Comparison of ENCODE assay signal across 29 mouse cellular contexts in the genomic region with DNA sequence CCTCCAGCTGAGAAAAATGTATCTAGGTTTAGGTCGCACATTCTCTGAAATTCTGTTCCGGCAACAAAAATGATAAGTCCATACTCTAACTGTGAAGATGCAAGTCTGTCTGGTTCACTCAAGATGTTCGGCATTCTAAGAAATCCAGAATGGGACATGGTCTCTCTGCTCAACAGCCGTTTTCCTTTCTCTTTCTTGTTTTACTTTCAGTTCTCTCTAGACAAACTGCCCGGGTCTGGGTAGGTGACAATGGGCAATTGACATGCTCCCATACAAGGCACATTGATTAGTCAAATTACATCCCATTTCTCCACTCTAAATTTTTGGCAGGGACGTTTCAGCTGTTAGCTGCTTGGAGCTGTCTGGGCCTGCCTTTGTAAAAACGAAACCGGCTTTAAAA. TPM values are rescaled to one million over a fixed set of nuclear protein-coding genes. Genes with fewer than 3 reads are reported as not detected.
DNase-seq lines count a peak whose midpoint lies in the region; TF ChIP-seq lines count a peak whose summit lies in the region.
"Had no signal": no experiment of that assay in that cellular context is flagged by ENCODE, and none has a peak within 500 bp of the region (broad histone marks: within the 10 kb centered on the region; RNA-seq: fewer than 3 reads in every experiment).

No protein-coding gene starts in this region.

- in situ Hi-C loops in CH12.LX (cut with MboI; ENCODE audit: low pct_ligation_motif_present, low pct_unique_long_range_greater_than_20kb, low sequenced_read_pairs), result no loop called here

- H3K27me3 ChIP-seq in CH12.LX (replicated peaks), result no peaks in the 10 kb centered on the region
- H3K27me3 ChIP-seq: embryonic facial prominence, embryonic 12.5 days; heart, embryonic 13.5 days; limb, embryonic 13.5 days; lung, embryonic 15.5 days had no signal

- peaks cover 12% of the 10 kb centered on the region for H3K79me2 ChIP-seq in CH12.LX (replicated peaks; ENCODE audit: control insufficient read depth, extremely low read depth, insufficient read depth, poor library complexity, severe bottlenecking)

- peaks cover 4 to 34% of the 10 kb centered on the region in 2 experiments for H3K4me1 ChIP-seq in CH12.LX (ENCODE audit: control insufficient read depth in 1 of 2, insufficient read depth in 2 of 2)

- H3K4me2 ChIP-seq in CH12.LX (ENCODE audit: insufficient read depth, low read depth, poor library complexity, severe bottlenecking), result peak overlapping the region; percentile 91
- H3K4me2 ChIP-seq: embryonic facial prominence, embryonic 12.5 days; heart, embryonic 13.5 days; hindbrain, embryonic 14.5 days; limb, embryonic 13.5 days; liver, embryonic 11.5 days; lung, embryonic 15.5 days had no signal

- TF ChIP-seq EP300 in CH12.LX (IDR thresholded peaks at IDR 0.05; ENCODE audit: low read length), result 0 out of 2 replicates have a peak, but pooled peaks have one; percentile 42

- H3K27ac ChIP-seq in CH12.LX (ENCODE audit: insufficient read depth, low read depth), result no peak overlapping the region
- H3K27ac ChIP-seq: embryonic facial prominence, embryonic 12.5 days; heart, embryonic 13.5 days; hindbrain, embryonic 14.5 days; layer of hippocampus, adult 2 months; limb, embryonic 13.5 days; lung, embryonic 15.5 days had no signal

- dilution Hi-C loops in CH12.LX (cut with MboI; ENCODE audit: extremely low pct_ligation_motif_present, extremely low pct_unique_long_range_greater_than_20kb, low sequenced_read_pairs), result no loop called here

- peak overlapping the region; percentile 31 to 40 (median 38) for H3K4me3 ChIP-seq in CH12.LX (replicated peaks in 1 of 3; ENCODE audit: low read depth in 2 of 3, low read length in 2 of 3, poor library complexity in 1 of 3)
- H3K4me3 ChIP-seq: embryonic facial prominence, embryonic 12.5 days; heart, embryonic 13.5 days; layer of hippocampus, adult 2 months; limb, embryonic 13.5 days; lung, embryonic 15.5 days had no signal

- H3K9ac ChIP-seq in CH12.LX (ENCODE audit: insufficient read depth, low read depth), result peak overlapping the region; percentile 94
- H3K9ac ChIP-seq: embryonic facial prominence, embryonic 12.5 days; heart, embryonic 13.5 days; hindbrain, embryonic 14.5 days; limb, embryonic 13.5 days; lung, embryonic 15.5 days had no signal

- peaks cover 0 to 1% of the 10 kb centered on the region in 2 experiments for H3K36me3 ChIP-seq in CH12.LX (replicated peaks in 1 of 2; ENCODE audit: control insufficient read depth in 1 of 2, insufficient read depth in 1 of 2, low read length in 1 of 2)
- H3K36me3 ChIP-seq: embryonic facial prominence, embryonic 12.5 days; heart, embryonic 13.5 days; limb, embryonic 13.5 days; lung, embryonic 15.5 days had no signal

- DNase-seq in A20 (ENCODE audit: low read depth, low spot score) (peak; percentile 80), CH12.LX (ENCODE audit: extremely low read depth) (peak; percentile 40)
- peak; percentile 67 for DNase-seq in induced T-regulatory cell, adult 2 months (ENCODE audit: low read depth)
- no peak for DNase-seq in right cerebral cortex, postnatal 4 days
- DNase-seq in layer of hippocampus, postnatal 10 days (ENCODE audit: low spot score in 2 of 2), result no peak
- no peak for DNase-seq in thymus, postnatal 25 days
- DNase-seq: adrenal gland, postnatal 10 days; cerebellum, adult 11 months; cerebellum, adult 9-10 months; cerebellum, postnatal 36 days; embryo, embryonic 11 days; gastrocnemius, postnatal 25 days; heart, adult 18-20 months; heart, postnatal 10 days; kidney, adult 11 months; kidney, postnatal 36 days; midbrain, embryonic 14.5 days; right cerebral cortex, adult 18-20 months; thymus, postnatal 36 days had no signal

- no peak for TF ChIP-seq CTCF in CH12.LX (conservative IDR thresholded peaks at IDR 0.05 in 1 of 2, IDR thresholded peaks at IDR 0.05 in 1 of 2; ENCODE audit: low read depth in 2 of 2, low read length in 2 of 2)

- no peaks in the 10 kb centered on the region for H3K9me3 ChIP-seq in CH12.LX (replicated peaks; ENCODE audit: low read length)
- H3K9me3 ChIP-seq: embryonic facial prominence, embryonic 12.5 days; heart, embryonic 13.5 days; limb, embryonic 13.5 days; lung, embryonic 15.5 days had no signal

- no peak for TF ChIP-seq RAD21 in CH12.LX (IDR thresholded peaks at IDR 0.05; ENCODE audit: low read depth, low read length)

- TF ChIP-seq POLR2A in CH12.LX (IDR thresholded peaks at IDR 0.05; ENCODE audit: low read depth, low read length), result no peak

TF ChIP-seq in CH12.LX, 34 proteins besides CTCF, POLR2A, EP300 and RAD21:
- TF ChIP-seq SIN3A (IDR thresholded peaks at IDR 0.05; ENCODE audit: low read length), result 0 out of 2 replicates have a peak, but pooled peaks have one; percentile 17
- TF ChIP-seq GABPA (IDR thresholded peaks at IDR 0.05; ENCODE audit: insufficient replicate concordance, low read depth, low read length), result no peak
- TF ChIP-seq UBTF (IDR thresholded peaks at IDR 0.05; ENCODE audit: low read depth, low read length), result no peak
- peak; percentile 77; the same call in 1 of the 2 replicates for TF ChIP-seq CHD1 (IDR thresholded peaks at IDR 0.05; ENCODE audit: low read depth, low read length)
- TF ChIP-seq IRF4 (IDR thresholded peaks at IDR 0.05; ENCODE audit: low read depth, low read length), result peak; percentile 80
- TF ChIP-seq TBP (conservative IDR thresholded peaks at IDR 0.05; ENCODE audit: low read depth, low read length), result no peak
- TF ChIP-seq TCF12 (IDR thresholded peaks at IDR 0.05; ENCODE audit: low read depth, low read length), result peak; percentile 62; the same call in 1 of the 2 replicates
- TF ChIP-seq ETS1 (conservative IDR thresholded peaks at IDR 0.05; ENCODE audit: low read depth, low read length), result peak; percentile 14; the same call in 1 of the 2 replicates
TF ChIP-seq in CH12.LX: peak in this region for 5.

RNA-seq across cellular contexts. Expression of gene Ttk, which starts 3.3 kb away (rescaled TPM):
- total RNA-seq in CH12.LX (2012; rRNA removed) (19.9 and 23.8 TPM in 2 replicates), CH12.LX (2014; rRNA removed) (37.2 and 39.6 TPM in 2 replicates)
- 26.6 and 26.7 TPM in 2 replicates for polyA plus RNA-seq in CH12.LX (2012; ENCODE audit: insufficient read length, low read depth)
- total RNA-seq in layer of hippocampus, postnatal 10 days (2021), result 1 to 10 TPM; 1.8 to 3.0 TPM
- total RNA-seq: monocyte, adult 5-6 weeks had no signal

RNA-seq across cellular contexts. Expression of gene Elovl4, which starts 25.1 kb away (rescaled TPM):
- 0.04 and 0.29 TPM in 2 replicates for total RNA-seq in CH12.LX (2012; rRNA removed)
- total RNA-seq in CH12.LX (2014; rRNA removed), result not detected in 2 replicates
- not detected in 2 replicates for polyA plus RNA-seq in CH12.LX (2012; ENCODE audit: insufficient read length, low read depth)
- total RNA-seq in layer of hippocampus, postnatal 10 days (2021), result 10 to 100 TPM; 87.5 to 93.3 TPM
- total RNA-seq: hematopoietic stem cell, adult 5-6 weeks; monocyte, adult 5-6 weeks; neutrophil, adult 5-6 weeks had no signal

Comparison
In these comparisons a context has a peak if more than half of its experiments do, and no peak if none do; other contexts are left out.
1. DNase-seq: peak in A20 (single experiment), CH12.LX (single experiment) and induced T-regulatory cell, adult 2 months (single experiment); none in right cerebral cortex, postnatal 4 days (single experiment), layer of hippocampus, postnatal 10 days (0 of 2) and thymus, postnatal 25 days (single experiment).
2. RNA of gene Ttk, which starts 3.3 kb away (total RNA-seq): 19.9 to 39.6 TPM in CH12.LX; 1.8 to 3.0 TPM in layer of hippocampus, postnatal 10 days; every median in the first group is over 4 times any median in the second.
3. RNA of gene Elovl4, which starts 25.1 kb away (total RNA-seq): 87.5 to 93.3 TPM in layer of hippocampus, postnatal 10 days; 0.04 to 0.29 TPM in CH12.LX; every median in the first group is over 10 times any median in the second.